Mouse (Mus musculus) G1E (cell line): ENCODE results near the gene Lrrc36. TPM values are rescaled to one million over a fixed set of nuclear protein-coding genes. Genes with fewer than 3 reads are reported as not detected.

ENCODE experiments used
- ATAC-seq: 2 replicates; pipeline ENCODE4 v1.8.0; 2016; ENCODE audit warnings: mild to moderate bottlenecking; ENCODE audit not compliant: insufficient number of reproducible peaks, poor library complexity, low FRiP score, severe bottlenecking; ENCODE audit errors: extremely low read depth
- DNase-seq: peaks from one replicate; pipeline ENCODE4 v3.0.0; 2012; ENCODE audit warnings: low spot score
- H3K27me3 ChIP-seq: 2 replicates; pipeline ENCODE4 v1.6.1; 2012; ENCODE audit warnings: mild to moderate bottlenecking, low read length, inconsistent platforms; ENCODE audit not compliant: insufficient read depth
- H3K36me3 ChIP-seq: replicated peaks from 2 replicates; pipeline ENCODE3; 2012; ENCODE audit warnings: mild to moderate bottlenecking, inconsistent platforms
- H3K4me1 ChIP-seq: 2 replicates; pipeline ENCODE4 v1.6.1; 2012; ENCODE audit warnings: low read depth, low read length, inconsistent platforms, mixed read lengths; ENCODE audit not compliant: insufficient read depth
- H3K4me3 ChIP-seq: 2 replicates; pipeline ENCODE4 v1.5.1; 2012; ENCODE audit warnings: low read depth, mild to moderate bottlenecking, inconsistent platforms, low read length, moderate library complexity, mixed read lengths
- H3K9me3 ChIP-seq: replicated peaks from 2 replicates; pipeline ENCODE4 v1.6.1; 2012; ENCODE audit warnings: inconsistent platforms
- CTCF ChIP-seq: IDR thresholded peaks from 2 replicates; pipeline ENCODE4 v1.5.1; 2012; ENCODE audit warnings: low read depth, low read length, inconsistent platforms, mixed read lengths
- GATA1 ChIP-seq: IDR thresholded peaks from 2 replicates; pipeline ENCODE4 v1.6.1; 2012; ENCODE audit warnings: borderline replicate concordance, low read length, inconsistent platforms, mixed read lengths
- GATA2 ChIP-seq: IDR thresholded peaks from 2 replicates; pipeline ENCODE4 v1.6.1; 2012; ENCODE audit warnings: low read depth, low read length, inconsistent platforms, borderline replicate concordance
- POLR2AphosphoS5 ChIP-seq: IDR thresholded peaks from 2 replicates; pipeline ENCODE4 v1.6.1; 2012; ENCODE audit warnings: low read depth, low read length, inconsistent platforms; ENCODE audit not compliant: insufficient replicate concordance
- TAL1 ChIP-seq: conservative IDR thresholded peaks from 2 replicates; pipeline ENCODE4 v1.6.1; 2012; ENCODE audit warnings: low read depth, low read length, inconsistent platforms, mixed read lengths
- polyA plus RNA-seq: library from polyadenylated mRNA; stranded (reverse); fragments of >175 nt; gene quantifications from 2 replicates; pipeline ENCODE4 v1.2.3, GENCODE M21; 2012
- total RNA-seq, 2 experiments: library from RNA; stranded (forward) in 1 of 2; stranded (reverse) in 1 of 2; fragments of 200-1000 nt in 1 of 2; fragments of >200 nt in 1 of 2; fragmentation: Nextera tagmentation in 1 of 2; gene quantifications; 2 replicates each; pipeline ENCODE4 v1.2.3; 2014 to 2017

The Lrrc36 gene
- total and polyA plus RNA-seq, 3 experiments: not detected

GRCm38 (mm10) chr8:105436218-105436617, 22.8 kb downstream of the Lrrc36 start:
- H3K4me1 ChIP-seq: no peaks in the 10 kb centered on the region
- H3K4me3 ChIP-seq: no peak overlapping the region
- ATAC-seq: no peak
- H3K36me3 ChIP-seq: no peaks in the 10 kb centered on the region
- DNase-seq: no peak
- no peaks in the 10 kb centered on the region for H3K9me3 ChIP-seq
- peaks cover 11% of the 10 kb centered on the region for H3K27me3 ChIP-seq
- TF ChIP-seq POLR2AphosphoS5: no peak

GRCm38 (mm10) chr8:105437078-105437748, 23.8 kb downstream of the Lrrc36 start:
- Histone ChIP-seq H3K36me3 (no peaks in the 10 kb centered on the region), H3K27me3 (peaks cover 11% of the 10 kb centered on the region), H3K4me3 (no peak overlapping the region), H3K4me1 (no peaks in the 10 kb centered on the region), H3K9me3 (no peaks in the 10 kb centered on the region)
- no peak for TF ChIP-seq GATA1
- no peak for ATAC-seq
- DNase-seq: no peak

- no peaks in the 10 kb centered on the region for H3K9me3 ChIP-seq
- H3K27me3 ChIP-seq: peaks cover 15% of the 10 kb centered on the region
- no peaks in the 10 kb centered on the region for H3K4me1 ChIP-seq
- TF ChIP-seq CTCF (peak; percentile 25; the same call in 1 of the 2 replicates), TAL1 (no peak)
- no peak for ATAC-seq
- no peak overlapping the region for H3K4me3 ChIP-seq
- no peak for DNase-seq
- H3K36me3 ChIP-seq: no peaks in the 10 kb centered on the region
These were observed 25.5 kb downstream of the Lrrc36 start for GRCm38 (mm10) chr8:105438865-105439264.

- no peaks in the 10 kb centered on the region for H3K36me3 ChIP-seq
- no peaks in the 10 kb centered on the region for H3K4me1 ChIP-seq
- DNase-seq (no peak), ATAC-seq (no peak)
- no peak for TF ChIP-seq POLR2AphosphoS5
- no peak for TF ChIP-seq GATA2
- TF ChIP-seq GATA1: no peak
- TF ChIP-seq CTCF: 0 out of 2 replicates have a peak, but pooled peaks have one; percentile 28
- H3K9me3 ChIP-seq: no peaks in the 10 kb centered on the region
- H3K4me3 ChIP-seq: no peak overlapping the region
- H3K27me3 ChIP-seq: peaks cover 14% of the 10 kb centered on the region
These were observed 28.1 kb downstream of the Lrrc36 start for GRCm38 (mm10) chr8:105441433-105441832.

GRCm38 (mm10) chr8:105442661-105443060, 29.3 kb downstream of the Lrrc36 start:
- TF ChIP-seq POLR2AphosphoS5: no peak
- TF ChIP-seq CTCF: no peak
- TF ChIP-seq GATA1: no peak
- TF ChIP-seq TAL1: no peak
- Histone ChIP-seq H3K9me3 (no peaks in the 10 kb centered on the region), H3K27me3 (peaks cover 10% of the 10 kb centered on the region; the same call in 1 of the 2 replicates), H3K4me3 (no peak overlapping the region), H3K4me1 (no peaks in the 10 kb centered on the region), H3K36me3 (no peaks in the 10 kb centered on the region)
- DNase-seq (no peak), ATAC-seq (no peak)

GRCm38 (mm10) chr8:105445296-105446126, 32.1 kb downstream of the Lrrc36 start:
- DNase-seq (no peak), ATAC-seq (no peak)
- Histone ChIP-seq H3K27me3 (peaks cover 12% of the 10 kb centered on the region; the same call in 1 of the 2 replicates), H3K4me3 (no peak overlapping the region), H3K9me3 (no peaks in the 10 kb centered on the region), H3K4me1 (no peaks in the 10 kb centered on the region), H3K36me3 (no peaks in the 10 kb centered on the region)
- TF ChIP-seq GATA1 (no peak), CTCF (no peak), GATA2 (no peak), TAL1 (no peak), POLR2AphosphoS5 (no peak)
